Mouse (Mus musculus) thymus, postnatal 4 days (tissue): Measurements from ENCODE around the gene Tex52.
"Not testable (repeated sequence)": the region's sequence is repeated elsewhere in the genome, so short reads cannot be mapped to it uniquely, and the experiment has no call there.

Source experiments
- DNase-seq: peaks from one replicate; pipeline ENCODE4 v3.0.0; 2021

Tex52 gene

DNA sequence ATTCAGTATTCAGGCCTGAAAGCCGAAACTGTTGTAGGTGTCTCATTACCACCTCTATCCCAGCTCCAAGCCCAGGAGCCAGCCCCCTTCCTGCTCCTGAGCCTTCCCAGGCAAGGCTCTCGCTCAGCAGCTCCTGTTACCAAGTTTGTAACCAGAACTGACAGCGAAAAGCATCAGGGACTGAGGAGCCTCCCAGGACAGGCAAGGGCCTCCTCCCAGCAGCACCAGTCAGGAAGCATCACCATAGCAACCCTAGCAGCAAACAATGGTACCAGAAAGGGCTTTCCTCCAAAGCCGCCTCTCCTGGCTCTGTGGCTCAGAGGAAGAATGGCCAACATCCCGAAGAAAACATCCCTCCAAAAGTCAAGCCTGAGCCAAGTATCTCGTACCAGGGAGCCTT lies at the start of gene Tex52, which contains the start of gene Gm44596:
Tex52 (plus strand) TSS at position 265 of the 400 bp plus-strand sequence.
Gm44596 (plus strand) TSS at position 312 of the 400 bp plus-strand sequence.
- no peak for DNase-seq

DNA sequence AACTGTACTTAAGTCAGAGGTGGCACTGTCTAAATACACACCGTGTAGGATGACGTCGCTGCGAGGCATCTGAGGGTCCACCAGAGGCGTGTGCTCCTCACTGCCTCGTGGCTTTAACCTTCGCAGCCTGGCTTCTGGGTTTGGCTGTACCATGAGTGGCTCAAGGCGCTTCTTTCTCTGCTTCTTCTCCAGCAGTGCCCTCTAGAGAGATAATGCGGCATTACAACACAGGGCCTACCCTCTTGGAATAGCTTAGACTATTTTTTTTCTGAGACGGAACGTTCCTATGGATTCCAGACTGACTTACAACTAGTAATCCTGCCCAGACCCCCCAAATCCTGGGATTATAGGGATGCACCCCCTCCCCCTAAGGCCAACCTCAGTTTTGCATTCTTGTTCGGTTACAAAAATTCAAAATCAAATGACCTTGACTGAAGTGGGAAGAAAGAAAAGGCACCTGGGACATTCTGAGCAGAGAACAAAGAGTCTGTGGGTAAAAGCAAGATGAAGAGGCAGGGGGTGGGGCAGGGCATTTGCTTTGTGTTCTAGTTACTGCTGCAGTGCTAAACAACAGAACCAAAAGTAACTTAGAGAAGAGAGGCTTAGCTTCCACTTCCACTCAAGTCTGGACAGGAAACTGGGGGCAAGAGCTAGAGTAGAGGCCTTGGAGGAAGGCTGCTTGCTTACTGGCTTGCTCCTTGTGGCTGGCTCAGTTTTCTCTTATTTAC lies 40.7 kb upstream of the Tex52 start:
- peak; percentile 82 for DNase-seq

DNA sequence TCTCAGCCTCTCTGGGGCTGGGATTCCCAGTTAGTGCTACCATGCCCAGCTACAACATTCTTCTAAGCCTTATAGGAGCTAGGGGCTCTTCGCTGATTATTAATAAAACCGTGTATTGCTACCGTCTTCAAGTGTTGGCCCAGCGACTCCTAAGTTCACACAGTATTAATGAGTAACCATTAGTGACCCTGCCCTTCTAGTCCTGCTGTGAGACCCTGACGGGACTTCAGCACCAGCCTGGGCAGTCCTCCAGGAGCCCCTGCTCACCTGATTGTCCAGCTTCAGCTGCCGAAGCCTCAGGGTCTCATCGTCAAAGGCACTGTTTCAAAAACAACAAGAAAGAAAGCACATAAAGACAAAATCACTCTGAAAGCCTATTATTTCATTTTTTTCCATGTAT lies 37.8 kb upstream of the Tex52 start:
- no peak for DNase-seq

DNA sequence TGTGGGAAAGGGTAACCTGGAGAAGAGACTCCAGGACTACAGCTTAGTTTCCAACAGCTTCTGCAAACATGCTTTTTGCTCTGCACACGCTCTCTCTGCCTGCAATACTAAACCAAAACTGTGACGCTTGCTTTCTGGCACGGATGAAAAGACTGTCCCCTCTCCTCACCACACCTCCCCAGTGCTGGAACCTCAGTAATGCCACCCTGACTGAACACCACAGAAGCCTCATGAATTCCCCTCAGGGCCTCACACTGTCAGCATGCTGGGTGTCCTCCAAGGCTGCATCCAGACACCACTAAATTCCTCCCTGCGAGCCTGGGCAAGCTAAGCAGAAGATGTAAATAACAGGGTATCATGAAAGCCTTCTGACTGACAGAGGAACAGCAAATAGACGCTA lies 36.4 kb upstream of the Tex52 start:
- no peak for DNase-seq

DNA sequence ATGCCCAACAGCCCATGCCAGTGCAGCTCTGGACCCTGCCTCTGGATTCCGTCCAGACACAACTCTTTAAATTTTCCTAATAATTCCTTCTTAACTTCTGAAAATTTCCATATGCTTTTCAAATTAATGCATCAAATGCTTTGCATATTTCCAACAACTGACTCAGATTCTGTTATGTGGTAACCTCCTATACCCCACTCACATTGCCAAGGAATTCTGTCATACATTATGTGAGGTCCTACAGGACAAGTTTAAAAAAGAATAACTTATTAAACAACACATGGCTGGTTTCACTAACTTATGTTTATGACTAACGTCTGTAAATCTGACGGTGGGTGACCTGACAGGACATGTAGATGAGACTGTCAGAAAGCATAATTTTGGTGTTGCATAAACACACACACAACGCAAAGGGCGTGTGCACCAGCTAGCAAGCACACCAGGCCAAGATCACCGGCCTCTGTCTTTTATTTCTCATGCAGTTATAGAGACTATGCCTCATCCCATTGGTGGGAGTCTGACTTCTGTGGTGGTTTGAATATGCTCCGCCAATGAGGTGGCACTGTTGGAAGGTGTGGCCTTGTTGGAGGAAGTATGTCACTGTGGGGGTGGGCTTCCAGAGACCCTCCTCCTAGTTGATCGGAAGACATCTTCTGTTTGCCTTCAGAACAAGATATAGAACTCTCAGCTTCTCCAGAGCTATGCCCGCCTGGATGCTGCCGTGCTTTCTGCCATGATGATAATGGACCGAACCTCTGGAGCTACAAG lies 33.1 kb upstream of the Tex52 start:
- no peak for DNase-seq

DNA sequence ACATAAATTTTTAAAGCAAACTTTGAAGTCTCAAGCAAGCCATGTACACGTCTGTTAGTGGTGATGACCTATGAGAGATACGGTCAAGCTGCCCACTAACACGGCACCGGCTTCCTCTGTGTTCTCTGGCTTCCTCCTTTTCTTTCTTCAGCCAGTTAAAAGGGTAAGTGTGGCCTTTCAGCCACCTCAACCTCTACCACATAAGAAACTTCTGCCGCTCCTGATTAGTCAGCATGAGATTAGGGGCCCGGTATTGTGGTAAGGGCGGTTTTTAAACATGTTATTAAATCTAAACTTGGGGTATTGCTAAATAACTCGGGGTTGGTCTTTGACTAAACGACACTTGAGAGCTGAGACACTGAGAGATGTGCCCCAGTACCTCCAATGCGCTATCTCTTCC lies 29.6 kb upstream of the Tex52 start:
- DNase-seq = no peak

DNA sequence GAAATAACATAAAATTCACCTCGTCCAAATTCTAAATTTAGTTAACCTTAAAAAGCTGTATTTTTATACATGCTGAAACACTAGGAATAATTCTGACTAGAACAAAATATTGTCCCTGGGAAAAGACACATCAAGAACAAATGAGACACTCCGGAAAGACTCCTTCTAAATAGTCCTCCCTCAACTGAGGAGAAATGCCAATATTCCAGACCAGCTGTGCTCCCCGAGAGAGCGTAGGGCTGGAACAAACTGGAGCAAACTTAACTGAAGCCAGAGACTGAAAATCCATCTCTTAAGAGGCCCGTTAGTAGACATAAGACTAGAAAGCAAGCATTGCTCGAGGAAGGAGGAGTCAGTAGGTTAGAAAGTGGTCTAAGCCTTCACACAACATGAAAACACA lies 28.5 kb upstream of the Tex52 start:
- DNase-seq = no peak

DNA sequence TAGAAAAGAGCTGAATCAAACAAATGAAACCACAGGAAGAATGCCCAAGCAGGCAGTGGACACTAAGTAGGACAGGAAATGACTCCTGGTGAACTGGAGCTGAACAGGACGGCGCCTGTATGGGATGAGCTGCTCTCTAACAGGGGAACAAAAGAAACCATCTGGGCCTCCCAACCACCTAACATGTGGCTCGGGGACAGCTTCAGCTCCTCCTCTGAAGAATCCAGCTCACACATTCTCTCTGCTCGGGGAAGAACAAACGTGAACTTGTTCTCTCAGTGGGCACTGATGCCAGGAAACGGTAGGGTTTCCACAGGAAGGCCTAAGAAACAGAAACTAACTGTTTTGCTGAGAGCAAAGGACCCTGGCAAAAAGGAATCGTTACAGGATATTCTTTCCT lies 25.5 kb upstream of the Tex52 start:
- DNase-seq = no peak

DNA sequence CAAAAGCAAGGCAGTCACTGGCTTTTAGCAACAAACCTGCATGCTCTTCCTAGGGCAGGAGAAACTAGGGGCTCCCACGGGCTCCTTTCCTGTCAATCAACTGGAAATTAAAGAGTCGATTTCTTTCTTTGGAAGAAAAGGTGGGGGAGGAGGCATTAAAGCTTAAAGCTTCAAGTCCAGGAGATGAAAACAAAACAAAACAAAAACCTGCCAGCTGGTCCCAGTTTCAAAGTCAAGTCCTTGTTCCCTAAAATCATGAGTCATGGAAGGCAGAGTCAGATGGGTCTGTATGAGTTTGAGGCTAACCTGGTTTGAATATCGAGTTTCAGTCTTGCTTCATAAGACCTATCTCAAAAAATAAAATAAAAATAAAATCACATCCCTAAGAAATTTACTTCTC lies 21.1 kb upstream of the Tex52 start:
- no peak for DNase-seq

DNA sequence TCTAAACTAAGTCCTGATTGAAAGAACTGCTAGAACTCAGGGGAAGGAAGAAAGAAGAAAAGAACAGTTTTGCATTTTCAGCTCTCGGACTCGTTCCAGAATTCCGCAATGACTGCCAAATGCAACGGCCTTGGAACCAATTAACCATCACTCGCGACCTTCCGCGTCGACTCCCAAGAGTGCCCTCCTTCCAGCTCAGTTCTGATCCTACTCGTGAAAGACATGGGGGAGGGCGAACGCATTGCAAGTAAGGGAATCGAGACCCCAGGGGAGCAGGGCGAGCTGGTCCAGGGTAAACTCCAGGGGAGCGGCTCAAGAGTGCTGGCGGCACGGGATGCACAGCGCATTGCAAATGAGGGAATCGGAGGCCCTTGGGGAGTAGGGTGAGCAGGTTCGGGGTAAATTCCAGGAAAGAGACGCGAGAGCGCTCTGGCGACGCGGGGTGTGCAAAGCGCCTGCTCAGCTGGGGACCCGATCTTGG lies 20.0 kb upstream of the Tex52 start:
- DNase-seq = no peak

DNA sequence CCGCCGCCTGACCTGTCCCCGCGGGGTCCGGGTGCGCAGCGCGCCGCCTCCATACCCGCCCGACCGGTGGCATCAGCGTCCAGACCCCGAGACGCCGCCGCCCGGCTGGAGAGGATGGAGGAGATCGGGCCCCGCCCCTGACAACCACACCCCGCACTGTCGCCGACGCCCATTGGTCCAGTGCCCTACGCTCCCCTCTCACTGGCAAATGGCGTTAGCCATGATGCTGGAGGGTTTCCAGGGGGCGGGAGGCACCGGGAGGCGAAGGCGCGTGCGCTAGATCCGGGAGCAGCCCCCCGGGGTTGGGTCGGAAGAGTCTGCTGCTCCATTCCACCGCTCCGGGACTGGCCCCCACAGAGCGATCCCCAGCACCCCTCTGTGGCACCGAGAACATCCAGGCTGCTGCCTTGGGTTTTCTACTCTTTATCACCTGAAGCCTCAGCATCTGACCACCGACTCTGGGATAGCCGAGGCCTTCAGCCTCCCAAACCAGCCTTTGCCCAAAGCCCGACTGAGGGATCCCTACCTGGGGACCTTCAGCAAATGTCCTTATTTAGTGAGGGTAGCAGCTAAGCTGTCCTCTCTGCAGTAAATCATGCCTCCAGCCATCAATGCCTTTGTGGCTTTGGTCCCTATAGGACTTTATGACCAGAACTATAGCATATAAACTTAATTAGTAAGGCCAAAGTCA lies 19.4 kb upstream of the Tex52 start, which contains the start of gene Tulp3:
Tulp3 (minus strand) TSS at position 126 of the 691 bp plus-strand sequence.
- DNase-seq = peak; percentile 91

DNA sequence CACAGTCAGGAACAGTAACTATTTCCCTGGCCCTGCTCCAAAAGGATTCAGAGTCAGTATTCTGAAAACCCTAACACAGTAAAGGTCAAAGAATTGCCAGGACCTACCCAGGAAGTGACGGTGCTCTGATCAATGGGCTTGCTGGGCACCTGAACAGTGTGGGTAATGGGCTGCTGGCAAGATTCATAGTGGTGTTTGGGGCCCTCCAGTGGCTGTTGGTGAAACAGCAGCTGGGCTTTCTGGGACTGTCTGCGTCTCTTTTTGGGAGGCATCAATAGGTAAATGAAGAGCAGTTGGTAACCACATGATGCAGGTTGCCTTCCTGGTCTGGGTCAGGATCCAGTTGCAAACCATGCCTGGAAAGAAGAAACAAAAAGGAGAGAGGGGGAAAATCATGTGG lies 16.3 kb upstream of the Tex52 start:
- peak; percentile 82 for DNase-seq

DNA sequence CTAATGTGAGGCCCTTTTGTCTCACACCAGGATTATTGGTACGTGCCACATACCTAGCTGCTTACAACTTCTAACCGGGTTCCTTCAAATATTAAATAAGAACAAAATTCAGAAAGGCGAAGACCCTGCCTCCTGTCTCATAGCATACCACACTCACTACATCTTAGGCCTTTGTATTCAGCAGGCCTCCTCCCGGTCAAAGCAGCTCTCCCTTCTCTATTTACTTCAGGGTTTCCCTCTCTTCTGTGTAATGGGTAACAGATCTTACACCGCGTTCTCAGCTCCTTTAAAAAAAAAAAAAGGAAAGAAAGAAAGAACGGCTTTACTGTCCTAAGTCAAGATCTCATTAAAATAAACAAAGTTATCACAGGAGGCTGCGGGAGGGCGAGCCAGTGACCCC lies 13.4 kb upstream of the Tex52 start:
- DNase-seq = no peak

DNA sequence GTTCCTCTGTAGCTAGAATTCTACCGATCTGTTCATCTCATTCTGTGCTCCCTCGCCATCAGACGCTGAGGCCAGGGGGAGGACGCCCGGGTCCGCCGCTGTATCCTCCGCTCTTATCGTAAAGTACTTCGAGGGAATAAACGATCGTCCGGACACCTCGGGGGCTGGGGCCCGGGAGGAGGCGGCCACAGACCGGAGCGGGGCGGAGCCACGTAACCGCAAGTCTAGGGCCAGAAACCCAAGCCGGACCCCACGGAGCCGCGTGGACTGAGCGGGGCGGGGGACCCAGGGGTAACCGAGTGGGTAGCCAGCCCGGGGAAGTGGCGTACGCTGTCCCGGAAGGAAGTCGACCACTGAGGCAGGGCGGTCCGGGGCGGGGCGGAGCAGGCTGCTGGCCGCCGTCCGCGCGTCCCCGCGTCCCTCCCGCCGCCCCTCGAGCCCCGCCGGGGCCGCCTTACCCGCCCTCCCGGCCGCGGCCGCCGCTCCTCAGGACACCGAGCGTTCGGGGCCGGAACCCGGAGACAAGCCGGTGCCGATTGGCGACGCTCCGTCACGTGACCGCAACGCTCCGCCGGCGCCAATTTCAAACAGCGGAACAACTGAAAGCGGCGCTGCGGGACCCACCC lies 12.8 kb upstream of the Tex52 start, which contains the start of the genes Rhno1 and Foxm1:
Rhno1 (minus strand) TSS at position 531 of the 626 bp plus-strand sequence.
Foxm1 (plus strand) TSS at position 587 of the 626 bp plus-strand sequence.
- DNase-seq = peak; percentile 91

DNA sequence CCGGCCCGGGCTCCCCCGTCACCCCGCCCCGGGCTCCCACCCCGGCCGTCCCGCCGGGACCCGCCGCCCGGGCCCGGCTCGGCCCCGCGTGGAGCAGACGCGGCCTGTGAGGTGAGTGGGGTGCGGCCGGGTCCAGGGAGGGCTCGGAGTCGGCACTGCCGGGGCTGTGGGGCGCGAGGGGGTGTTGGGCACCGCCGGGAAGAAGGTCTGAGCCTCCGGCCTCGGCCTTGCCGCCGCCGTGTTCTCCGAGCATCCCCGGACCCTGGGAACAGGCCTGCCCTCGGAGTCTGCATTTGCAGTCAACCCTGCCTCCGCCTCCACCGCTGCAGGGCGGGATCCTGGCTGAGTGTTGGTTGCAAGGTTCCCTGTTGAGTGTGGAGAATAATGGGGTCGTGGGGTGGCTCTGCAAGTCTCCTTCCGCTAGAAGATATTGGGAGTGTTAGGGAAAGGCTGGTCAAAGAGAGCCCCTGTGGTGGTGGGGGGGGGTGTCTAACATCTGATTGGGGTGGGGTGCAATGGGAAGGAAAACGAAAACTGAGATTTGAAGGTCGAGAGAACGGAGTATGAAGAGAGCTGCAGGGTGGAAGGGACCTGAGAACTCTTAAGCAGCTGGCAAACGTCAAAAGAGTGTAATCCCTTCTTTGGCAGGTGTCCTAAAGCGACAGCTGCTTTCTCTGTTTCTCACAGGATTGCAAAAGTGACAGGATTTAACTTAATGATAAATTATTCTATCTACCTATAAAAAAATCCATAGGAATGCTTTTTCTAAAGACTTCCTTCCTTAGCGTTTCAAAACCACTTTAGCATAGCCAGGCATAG lies 12.0 kb upstream of the Tex52 start:
- no peak for DNase-seq

DNA sequence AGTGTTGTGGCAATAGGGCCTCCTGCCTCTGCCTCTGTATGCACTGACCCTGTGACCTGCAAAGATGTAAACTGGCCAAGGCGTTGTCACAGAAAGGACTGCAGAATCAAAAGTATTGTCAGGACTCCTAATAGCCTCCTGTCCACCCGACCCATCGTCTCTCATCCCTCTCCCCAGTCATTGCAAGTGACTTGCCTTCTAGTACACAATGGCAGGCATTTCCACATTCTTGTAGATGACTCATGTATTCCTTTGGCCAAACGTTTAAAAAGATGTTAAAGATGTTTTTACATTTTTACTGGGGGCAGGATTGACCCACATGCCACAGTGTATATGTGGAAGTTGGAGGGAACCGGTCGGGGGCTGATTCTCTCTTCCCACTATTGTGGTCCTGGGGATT lies 10.5 kb upstream of the Tex52 start:
- DNase-seq = no peak

DNA sequence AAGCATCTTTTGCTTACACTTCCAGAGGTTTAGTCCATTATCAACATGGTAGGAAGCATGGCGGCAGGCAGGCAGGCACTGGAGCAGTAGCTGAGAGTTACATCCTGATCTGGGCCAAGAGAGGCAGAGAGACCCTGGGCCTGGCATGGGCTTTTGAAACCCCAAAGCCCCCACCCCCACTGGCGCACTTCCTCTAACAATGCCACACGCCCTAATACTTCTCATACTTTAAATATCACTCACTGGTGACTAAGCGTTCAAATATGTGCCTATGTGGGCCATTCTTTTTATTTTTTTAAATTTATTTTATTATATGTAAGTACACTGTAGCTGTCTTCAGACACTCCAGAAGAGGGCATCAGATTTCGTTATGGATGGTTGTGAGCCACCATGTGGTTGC lies 8.8 kb upstream of the Tex52 start:
- no peak for DNase-seq

DNA sequence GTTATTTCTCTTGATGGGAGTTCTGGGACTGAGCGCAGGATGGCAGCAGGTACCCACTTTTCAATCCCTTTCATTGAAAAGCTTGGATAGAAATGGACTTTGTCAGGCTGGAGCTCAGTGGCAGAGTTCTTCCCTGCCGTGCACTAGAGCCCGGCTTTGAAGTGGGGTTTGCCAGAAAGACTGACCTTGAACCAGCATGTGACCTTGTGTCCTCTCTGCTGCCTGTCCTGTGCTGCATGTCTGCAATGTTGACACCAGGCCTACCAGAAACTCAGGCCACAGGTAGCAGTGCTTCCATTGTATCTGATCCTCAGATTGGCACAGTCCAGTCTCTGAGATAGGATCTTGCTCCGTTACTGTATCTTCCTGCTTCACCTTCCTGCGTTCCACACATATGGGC lies 5.2 kb upstream of the Tex52 start:
- DNase-seq = no peak

DNA sequence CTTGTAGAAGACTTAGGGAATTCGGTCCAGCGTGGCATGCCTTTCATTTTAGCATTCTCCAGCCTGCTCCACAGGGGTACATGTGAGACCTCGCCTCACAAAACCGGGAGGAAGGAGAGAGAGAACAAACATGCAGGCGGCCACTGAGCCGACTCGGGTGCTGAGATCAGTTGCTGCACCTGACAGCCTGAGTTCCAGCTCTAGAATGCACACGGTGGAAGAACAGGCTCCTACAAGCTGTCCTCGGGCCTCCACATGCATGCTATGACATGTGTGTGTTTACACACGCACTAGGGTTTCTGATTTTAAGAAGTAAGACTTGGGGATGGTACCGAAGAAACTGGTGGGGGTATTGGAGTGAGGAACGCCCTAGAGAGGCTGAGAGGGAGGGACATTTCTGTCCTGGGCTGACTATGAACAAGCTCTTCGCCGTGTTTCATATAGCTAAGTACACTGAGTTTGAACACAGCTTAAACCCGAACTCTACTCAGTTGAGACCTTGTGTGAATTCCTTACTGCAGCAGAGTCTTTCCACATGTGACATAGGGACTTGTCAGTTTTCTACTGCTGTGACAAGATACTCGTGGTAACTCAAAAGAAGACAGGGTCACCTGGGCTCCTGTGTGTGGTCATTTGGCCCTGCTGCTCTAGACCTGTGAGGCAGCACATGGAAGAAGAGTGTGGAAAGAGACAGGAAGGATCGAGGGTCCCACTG lies 1.3 kb downstream of the Tex52 start:
- no peak for DNase-seq

DNA sequence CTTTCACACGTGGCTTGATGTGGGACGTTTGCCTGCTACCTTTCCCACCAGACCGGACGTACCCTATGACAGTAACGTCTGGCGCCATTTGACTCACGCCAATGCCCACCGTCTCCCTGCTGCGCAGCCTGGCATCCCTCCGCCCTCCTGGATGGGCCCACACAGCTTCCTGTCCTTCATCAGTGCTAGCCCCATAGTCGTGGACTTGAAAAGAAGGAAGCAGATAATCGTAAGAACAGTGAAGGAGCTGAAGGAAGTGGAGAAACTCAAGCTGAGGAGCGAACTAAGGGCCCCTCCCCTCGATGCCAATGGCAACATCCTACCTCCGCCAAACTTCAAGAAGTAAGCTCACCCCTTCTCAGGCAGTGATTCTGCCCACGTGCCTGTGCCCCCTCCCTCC lies 4.4 kb downstream of the Tex52 start:
- DNase-seq = no peak

DNA sequence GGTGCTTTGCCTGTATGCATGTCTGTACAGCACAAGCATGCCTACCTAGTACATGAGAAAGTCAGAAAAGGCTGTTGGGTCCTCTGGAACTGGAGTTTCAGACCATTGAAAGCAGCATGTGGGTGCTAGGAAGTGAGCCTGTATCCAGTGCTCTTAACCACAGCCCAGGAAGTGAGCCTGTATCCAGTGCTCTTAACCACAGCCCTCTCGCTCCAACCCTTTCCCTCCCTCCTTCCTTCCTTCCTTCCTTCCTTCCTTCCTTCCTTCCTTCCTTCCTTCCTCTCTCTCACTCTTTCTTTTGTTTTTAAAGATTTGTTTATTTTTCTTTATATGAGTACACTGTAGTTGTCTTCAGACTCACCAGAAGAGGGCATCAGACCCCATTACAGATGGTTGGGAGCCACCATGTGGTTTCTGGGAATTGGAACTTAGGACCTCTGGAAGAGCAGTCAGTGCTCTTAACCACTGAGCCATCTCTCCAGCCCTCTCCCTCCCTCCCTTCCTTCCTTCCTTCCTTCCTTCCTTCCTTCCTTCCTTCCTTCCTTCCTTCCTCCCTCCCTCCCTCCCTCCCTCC lies 5.4 kb downstream of the Tex52 start:
- DNase-seq = not testable (repeated sequence)
